Mouse (Mus musculus): ENCODE data around the gene Sfpq. TPM values are rescaled to one million over a fixed set of nuclear protein-coding genes. Genes with fewer than 3 reads are reported as not detected.

The Sfpq gene
- polyA plus RNA-seq, 2 experiments: 34.6 to 89.3 TPM

DNA sequence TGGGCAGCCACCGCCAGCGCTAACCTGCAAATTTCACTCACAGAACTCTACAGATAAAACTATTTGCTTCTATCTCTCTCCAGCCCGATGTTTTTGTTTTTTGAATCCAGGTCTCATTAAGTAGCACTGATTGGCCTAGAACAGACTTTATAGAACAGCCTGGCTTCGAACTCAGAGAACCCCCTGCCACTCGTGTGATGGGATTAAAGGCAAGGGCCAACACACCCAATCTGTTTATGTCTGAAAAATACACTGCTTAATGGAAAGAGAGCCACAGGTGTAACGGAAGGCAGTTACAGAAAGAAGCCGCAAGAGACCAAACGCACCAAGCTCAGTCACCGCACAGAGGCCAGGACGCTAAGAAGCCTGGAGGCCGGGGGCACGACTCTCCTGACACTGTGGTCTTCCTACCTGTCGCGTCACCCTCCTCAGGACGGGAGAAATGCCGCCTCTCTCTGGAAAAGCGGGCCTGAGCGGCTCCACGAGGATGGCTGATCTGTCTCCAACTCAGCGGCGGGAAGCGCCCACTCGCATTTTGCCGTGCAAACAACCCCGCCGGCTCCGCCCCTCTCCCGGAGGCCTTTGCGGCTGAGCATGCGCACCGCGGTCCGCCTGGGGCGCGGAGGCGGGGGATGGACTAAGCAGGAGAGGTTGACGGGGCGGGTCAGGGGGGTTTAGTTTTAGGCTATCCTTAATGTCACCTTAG is 39.6 kb downstream of the Sfpq start, which contains the start of gene Zmym1:
Gene Zmym1, minus strand, starts transcription at position 568 of the 706 bp plus-strand sequence.
- Histone ChIP-seq H3K4me3 (ENCODE audit: insufficient read depth in 1 of 2, low read depth in 2 of 2, low read length in 2 of 2) (peak within 1 kb of the TSS; percentile 84 to 96), H3K4me2 (ENCODE audit: low read depth) (peak within 1 kb of the TSS; percentile 86), H3K27ac (peak within 1 kb of the TSS; percentile 60), H3K9ac (replicated peaks) (peak within 1 kb of the TSS; percentile 86), H3K4me1 (replicated peaks; ENCODE audit: control insufficient read depth in 2 of 2, insufficient read depth in 2 of 2, low read length in 1 of 2) (peaks cover 3 to 7% of the 10 kb centered on the region in 2 experiments; a peak in 3 of 4 replicates), H3K9me3 (ENCODE audit: control insufficient read depth, low read length) (no peaks in the 10 kb centered on the region), H3K36me3 (replicated peaks; ENCODE audit: control insufficient read depth, insufficient read depth, low read depth) (peaks cover 6% of the 10 kb centered on the region), H3K27me3 (ENCODE audit: control insufficient read depth, insufficient read depth, low read length) (no peaks in the 10 kb centered on the region)
- DNase-seq (ENCODE audit: low read depth in 3 of 3, low spot score in 3 of 3) (peak; percentile 76 to 79 (median 79)), ATAC-seq (ENCODE audit: insufficient read depth) (peak; percentile 95)
- TF ChIP-seq CTCF (IDR thresholded peaks at IDR 0.05; ENCODE audit: low read depth) (peak; percentile 11; the same call in 1 of the 2 replicates), EP300 (IDR thresholded peaks at IDR 0.05; ENCODE audit: low read depth) (no peak)
- under 1% methylated on average over 38 of the region's 38 CpGs for whole genome bisulfite sequencing (ENCODE audit: insufficient replicate concordance)

DNA sequence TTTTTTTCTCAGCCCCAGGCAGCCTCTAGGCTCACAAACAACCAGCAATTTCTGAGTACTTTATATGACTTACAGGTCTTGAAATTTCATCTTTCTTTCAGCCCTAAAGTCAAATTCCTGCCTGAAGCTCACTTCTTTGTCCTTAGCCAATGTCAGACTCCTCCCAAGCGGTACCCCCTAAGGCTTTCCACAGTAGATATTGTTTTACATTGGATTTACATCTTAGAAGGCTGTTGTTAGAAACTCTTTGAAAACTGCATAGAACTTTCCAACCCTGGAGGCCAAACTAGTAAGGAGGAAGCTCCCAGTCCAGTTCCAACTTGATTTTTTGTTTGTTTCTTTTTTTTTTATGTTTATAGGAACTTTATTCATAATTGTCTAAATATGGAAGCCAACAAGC is 42.9 kb downstream of the Sfpq start:
- no peak for TF ChIP-seq EP300 (IDR thresholded peaks at IDR 0.05; ENCODE audit: low read depth)
- no peak for TF ChIP-seq CTCF (IDR thresholded peaks at IDR 0.05; ENCODE audit: low read depth)
- H3K27ac ChIP-seq: no peak overlapping the region
- no peak overlapping the region for H3K9ac ChIP-seq (replicated peaks)
- no peaks in the 10 kb centered on the region for H3K36me3 ChIP-seq (replicated peaks; ENCODE audit: control insufficient read depth, insufficient read depth, low read depth)
- no peaks in the 10 kb centered on the region for H3K27me3 ChIP-seq (ENCODE audit: control insufficient read depth, insufficient read depth, low read length)
- no peak overlapping the region for H3K4me3 ChIP-seq (ENCODE audit: insufficient read depth in 1 of 2, low read depth in 2 of 2, low read length in 2 of 2)
- 54% methylated on average over 1 of the region's 1 CpGs for WGBS (ENCODE audit: insufficient replicate concordance)
- H3K4me2 ChIP-seq (ENCODE audit: low read depth): no peak overlapping the region
- H3K4me1 ChIP-seq (replicated peaks; ENCODE audit: control insufficient read depth in 2 of 2, insufficient read depth in 2 of 2, low read length in 1 of 2): peaks cover 3 to 7% of the 10 kb centered on the region in 2 experiments; a peak in 3 of 4 replicates
- H3K9me3 ChIP-seq (ENCODE audit: control insufficient read depth, low read length): no peaks in the 10 kb centered on the region
- ATAC-seq (ENCODE audit: insufficient read depth): no peak
- DNase-seq (ENCODE audit: low read depth in 3 of 3, low spot score in 3 of 3): no peak

DNA sequence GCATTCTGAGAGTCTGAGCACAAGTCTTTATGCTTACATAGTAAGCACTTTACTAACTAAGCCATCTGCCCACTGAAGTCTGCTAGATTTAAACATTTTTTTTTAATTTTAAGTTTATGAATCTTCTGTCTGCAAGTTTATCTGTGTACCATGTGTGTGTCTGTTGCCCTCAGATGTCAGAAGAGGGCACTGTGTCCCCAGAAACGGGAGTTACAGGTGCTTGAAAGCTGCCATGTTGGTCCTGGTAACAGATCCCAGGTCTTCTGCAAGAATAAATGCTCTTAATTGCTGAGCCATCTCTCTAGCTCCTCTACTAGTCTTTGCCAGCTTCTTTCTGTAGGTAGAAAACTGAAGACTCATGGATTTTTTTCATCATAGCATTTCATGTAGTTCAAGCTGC is 53.8 kb downstream of the Sfpq start:
- Histone ChIP-seq H3K36me3 (replicated peaks; ENCODE audit: control insufficient read depth, insufficient read depth, low read depth) (no peaks in the 10 kb centered on the region), H3K27ac (no peak overlapping the region), H3K9me3 (ENCODE audit: control insufficient read depth, low read length) (no peaks in the 10 kb centered on the region), H3K4me3 (ENCODE audit: insufficient read depth in 1 of 2, low read depth in 2 of 2, low read length in 2 of 2) (no peak overlapping the region), H3K4me2 (ENCODE audit: low read depth) (no peak overlapping the region), H3K27me3 (ENCODE audit: control insufficient read depth, insufficient read depth, low read length) (no peaks in the 10 kb centered on the region), H3K9ac (replicated peaks) (no peak overlapping the region), H3K4me1 (replicated peaks; ENCODE audit: control insufficient read depth in 2 of 2, insufficient read depth in 2 of 2, low read length in 1 of 2) (peaks cover 4 to 7% of the 10 kb centered on the region in 2 experiments; a peak in 3 of 4 replicates)
- TF ChIP-seq CTCF (IDR thresholded peaks at IDR 0.05; ENCODE audit: low read depth) (peak; percentile 19; the same call in 1 of the 2 replicates), EP300 (IDR thresholded peaks at IDR 0.05; ENCODE audit: low read depth) (no peak)
- ATAC-seq (ENCODE audit: insufficient read depth) (no peak), DNase-seq (ENCODE audit: low read depth in 3 of 3, low spot score in 3 of 3) (no peak)
- 24% methylated on average over 1 of the region's 1 CpGs for WGBS (ENCODE audit: insufficient replicate concordance)

DNA sequence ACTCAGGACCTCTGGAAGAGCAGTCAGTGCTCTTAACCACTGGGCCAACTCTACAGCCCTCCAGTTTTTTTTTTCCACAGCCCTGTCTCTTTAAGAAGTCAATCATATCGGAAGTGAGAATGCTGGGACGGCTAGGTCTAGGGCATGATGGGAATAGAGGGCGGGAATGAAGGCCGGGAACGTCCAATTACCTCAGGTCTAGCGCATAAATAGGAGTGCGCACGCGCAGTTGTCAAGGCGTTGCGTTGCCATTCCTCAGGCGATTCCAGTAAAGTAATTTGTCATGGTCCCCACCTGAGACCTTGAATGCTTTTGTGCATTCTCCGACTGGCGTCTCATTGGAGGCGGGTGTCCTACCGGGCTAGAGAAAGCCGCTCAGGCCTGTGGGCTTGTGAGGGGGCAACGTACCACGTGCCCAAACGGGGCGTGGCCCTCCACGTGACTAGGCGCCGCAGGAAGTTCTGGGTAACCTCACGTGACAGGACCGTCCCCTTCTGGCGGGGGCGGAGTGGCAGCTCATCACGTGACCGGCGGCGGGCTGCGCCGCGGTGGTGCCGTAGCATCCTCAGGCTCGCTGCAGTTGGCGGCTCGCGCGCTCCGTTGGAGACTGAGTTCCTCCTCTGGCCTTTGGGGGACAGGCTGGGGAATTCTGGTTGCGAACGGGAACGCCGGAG is 55.9 kb downstream of the Sfpq start, which contains the start of gene Zmym6:
Gene Zmym6, plus strand, starts transcription at position 509 of the 674 bp plus-strand sequence.
- under 1% methylated on average over 46 of the region's 46 CpGs for WGBS (ENCODE audit: insufficient replicate concordance)
- peaks cover 4 to 7% of the 10 kb centered on the region in 2 experiments; a peak in 3 of 4 replicates for H3K4me1 ChIP-seq (replicated peaks; ENCODE audit: control insufficient read depth in 2 of 2, insufficient read depth in 2 of 2, low read length in 1 of 2)

DNA sequence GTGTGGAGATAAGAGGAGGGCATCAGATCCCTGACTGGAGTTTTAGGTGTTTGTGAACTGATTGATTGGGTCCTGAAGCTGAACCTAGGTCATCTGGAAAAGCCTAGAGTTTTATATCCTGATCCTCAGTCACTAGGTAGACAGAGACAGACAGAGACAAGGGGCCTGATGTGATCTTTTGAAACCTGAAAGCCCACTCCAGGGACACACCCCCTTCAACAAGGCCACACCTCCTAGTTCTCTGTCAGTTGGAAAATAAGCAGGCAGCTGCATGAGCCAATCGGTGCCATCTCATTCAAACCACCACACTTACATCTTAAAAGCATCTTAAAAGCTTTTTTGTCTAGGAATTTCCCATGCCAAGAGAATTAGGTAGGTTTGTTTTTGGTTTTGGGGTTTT is 59.7 kb downstream of the Sfpq start:
- TF ChIP-seq CTCF (IDR thresholded peaks at IDR 0.05; ENCODE audit: low read depth) (no peak), EP300 (IDR thresholded peaks at IDR 0.05; ENCODE audit: low read depth) (no peak)

More for the DNA sequence above, 55.9 kb downstream of the Sfpq start, which contains the start of gene Zmym6:
- H3K27me3 ChIP-seq (ENCODE audit: control insufficient read depth, insufficient read depth, low read length): no peaks in the 10 kb centered on the region
- peak within 1 kb of the TSS; percentile 73 for H3K4me2 ChIP-seq (ENCODE audit: low read depth)
- no peaks in the 10 kb centered on the region for H3K9me3 ChIP-seq (ENCODE audit: control insufficient read depth, low read length)
- no peak for TF ChIP-seq EP300 (IDR thresholded peaks at IDR 0.05; ENCODE audit: low read depth)
- TF ChIP-seq CTCF (IDR thresholded peaks at IDR 0.05; ENCODE audit: low read depth): peak; percentile 35
- H3K36me3 ChIP-seq (replicated peaks; ENCODE audit: control insufficient read depth, insufficient read depth, low read depth): no peaks in the 10 kb centered on the region
- H3K4me3 ChIP-seq (ENCODE audit: insufficient read depth in 1 of 2, low read depth in 2 of 2, low read length in 2 of 2): peak within 1 kb of the TSS; percentile 58 to 66
- H3K27ac ChIP-seq: no peak within 1 kb of the TSS
- DNase-seq (ENCODE audit: low read depth in 3 of 3, low spot score in 3 of 3) (peak; percentile 81 to 86 (median 85)), ATAC-seq (ENCODE audit: insufficient read depth) (peak; percentile 94)
- H3K9ac ChIP-seq (replicated peaks): peak within 1 kb of the TSS; percentile 67

More for the DNA sequence above, 59.7 kb downstream of the Sfpq start:
- DNase-seq (ENCODE audit: low read depth in 3 of 3, low spot score in 3 of 3) (no peak), ATAC-seq (ENCODE audit: insufficient read depth) (no peak)
- WGBS (ENCODE audit: insufficient replicate concordance): 44% methylated on average over 1 of the region's 1 CpGs
- no peak overlapping the region for H3K27ac ChIP-seq
- no peaks in the 10 kb centered on the region for H3K9me3 ChIP-seq (ENCODE audit: control insufficient read depth, low read length)
- no peak overlapping the region for H3K4me2 ChIP-seq (ENCODE audit: low read depth)
- H3K4me3 ChIP-seq (ENCODE audit: insufficient read depth in 1 of 2, low read depth in 2 of 2, low read length in 2 of 2): no peak overlapping the region
- H3K9ac ChIP-seq (replicated peaks): no peak overlapping the region
- no peaks in the 10 kb centered on the region for H3K27me3 ChIP-seq (ENCODE audit: control insufficient read depth, insufficient read depth, low read length)
- peaks cover 4 to 7% of the 10 kb centered on the region in 2 experiments; a peak in 3 of 4 replicates for H3K4me1 ChIP-seq (replicated peaks; ENCODE audit: control insufficient read depth in 2 of 2, insufficient read depth in 2 of 2, low read length in 1 of 2)
- no peaks in the 10 kb centered on the region for H3K36me3 ChIP-seq (replicated peaks; ENCODE audit: control insufficient read depth, insufficient read depth, low read depth)

Data from liver, embryonic 14.5 days (tissue).